Mouse (Mus musculus): ENCODE results near the gene Vtcn1. TPM values are rescaled to one million over a fixed set of nuclear protein-coding genes. Genes with fewer than 3 reads are reported as not detected.

Vtcn1 gene
- total RNA-seq, 4 experiments from 2014 or later: 0.23 to 0.48 (median 0.36) TPM; not detected in 1

DNA sequence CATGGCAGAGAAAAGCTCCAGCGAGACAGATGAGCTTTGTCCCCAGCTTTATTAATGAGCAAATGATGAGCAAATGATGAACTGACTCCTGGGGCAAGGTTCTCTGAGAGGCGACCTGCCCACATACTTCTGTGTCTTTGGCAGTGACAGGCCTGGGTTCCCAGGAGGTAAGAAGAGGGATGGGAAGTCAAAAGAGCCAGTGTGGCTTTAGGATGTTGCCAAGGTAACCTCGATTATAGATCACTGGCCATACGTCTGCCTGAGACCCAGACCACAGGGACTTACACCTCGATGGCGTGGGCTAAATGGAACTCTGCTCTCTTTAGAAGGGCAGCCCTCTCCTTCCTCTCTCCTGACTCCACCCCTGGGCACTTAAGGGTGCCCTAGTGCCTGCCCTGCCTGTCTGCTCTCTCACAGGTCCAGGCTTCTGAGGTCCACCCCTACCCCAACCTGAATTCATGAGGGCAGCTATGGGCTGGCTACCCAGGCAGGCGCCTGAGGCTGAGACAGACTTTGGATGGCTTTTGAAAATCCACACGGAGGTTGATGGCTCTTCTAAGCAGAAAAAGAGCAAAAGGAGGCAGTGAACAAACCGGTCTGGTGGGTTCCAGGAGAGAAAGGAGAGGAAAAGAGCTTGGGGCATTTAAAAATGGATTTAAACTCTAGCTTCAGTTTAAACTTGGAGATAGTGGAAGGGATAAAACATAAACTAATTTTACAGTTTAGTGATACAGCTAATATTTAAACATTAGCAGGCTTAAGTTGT is 31.0 kb downstream of the Vtcn1 start:
- DNase-seq (ENCODE audit: low spot score in 2 of 2): no peak

- DNase-seq (ENCODE audit: low spot score in 2 of 2): no peak
These were observed 31.9 kb downstream of the Vtcn1 start for GRCm38 (mm10) chr3:100857139-100857538.

- DNase-seq (ENCODE audit: low spot score in 2 of 2): no peak
These were observed 33.2 kb downstream of the Vtcn1 start for GRCm38 (mm10) chr3:100858334-100859002.

GRCm38 (mm10) chr3:100861307-100862303 is 36.3 kb downstream of the Vtcn1 start:
- no peak for DNase-seq (ENCODE audit: low spot score in 2 of 2)

GRCm38 (mm10) chr3:100866946-100867345 is 41.7 kb downstream of the Vtcn1 start:
- no peak for DNase-seq (ENCODE audit: low spot score in 2 of 2)

DNA sequence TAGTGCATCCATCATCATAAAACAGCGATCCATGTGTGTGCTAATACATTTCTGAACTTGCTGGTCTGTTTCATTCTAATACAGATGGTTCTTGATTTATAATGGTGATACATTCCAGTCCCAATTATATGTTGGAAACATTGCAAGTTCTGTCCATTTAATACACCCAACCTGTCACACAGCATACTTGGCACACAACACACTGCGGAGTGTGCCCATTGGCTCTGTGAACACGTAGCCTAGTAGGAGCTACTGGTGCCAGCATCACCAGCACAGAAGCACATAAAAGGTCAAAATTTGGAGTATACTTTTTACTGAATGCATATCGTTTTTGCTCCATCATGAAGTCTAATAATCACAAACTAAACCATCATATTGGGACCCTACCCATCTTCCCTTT is 51.8 kb downstream of the Vtcn1 start:
- no peak for DNase-seq (ENCODE audit: low spot score in 2 of 2)

GRCm38 (mm10) chr3:100881403-100881802 is 56.1 kb downstream of the Vtcn1 start:
- DNase-seq (ENCODE audit: low spot score in 2 of 2): no peak

- DNase-seq (ENCODE audit: low spot score in 2 of 2): no peak
These were observed 56.8 kb downstream of the Vtcn1 start for GRCm38 (mm10) chr3:100881843-100882634.

- no peak for DNase-seq (ENCODE audit: low spot score in 2 of 2)
These were observed 64.0 kb downstream of the Vtcn1 start for GRCm38 (mm10) chr3:100889234-100889633.

DNA sequence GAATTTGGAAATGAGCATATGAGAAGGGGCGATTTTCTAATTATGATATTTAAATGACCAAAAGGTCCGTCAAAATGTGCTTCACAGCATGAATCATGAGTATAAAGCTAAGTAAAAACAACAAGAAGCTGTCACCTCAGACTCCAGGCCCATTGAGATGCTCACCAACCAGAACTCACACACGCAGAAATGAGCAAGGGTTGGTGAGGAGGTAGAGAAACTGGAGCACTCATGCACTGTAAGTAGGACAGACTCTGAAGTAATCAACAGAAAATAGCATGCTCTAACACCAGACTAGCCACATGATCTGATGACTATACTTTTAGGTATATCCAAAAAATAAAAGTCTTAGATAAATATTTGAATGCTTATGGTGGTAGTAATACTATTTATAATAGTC is 65.1 kb downstream of the Vtcn1 start:
- DNase-seq (ENCODE audit: low spot score in 2 of 2): no peak

- no peak for DNase-seq (ENCODE audit: low spot score in 2 of 2)
These were observed 67.4 kb downstream of the Vtcn1 start for GRCm38 (mm10) chr3:100892383-100893335.

- DNase-seq (ENCODE audit: low spot score in 2 of 2): no peak
These were observed 70.2 kb downstream of the Vtcn1 start for GRCm38 (mm10) chr3:100895500-100895899.

GRCm38 (mm10) chr3:100906128-100906527 is 80.9 kb downstream of the Vtcn1 start:
- DNase-seq (ENCODE audit: low spot score in 2 of 2): no peak

GRCm38 (mm10) chr3:100906916-100907315 is 81.7 kb downstream of the Vtcn1 start:
- no peak for DNase-seq (ENCODE audit: low spot score in 2 of 2)

DNA sequence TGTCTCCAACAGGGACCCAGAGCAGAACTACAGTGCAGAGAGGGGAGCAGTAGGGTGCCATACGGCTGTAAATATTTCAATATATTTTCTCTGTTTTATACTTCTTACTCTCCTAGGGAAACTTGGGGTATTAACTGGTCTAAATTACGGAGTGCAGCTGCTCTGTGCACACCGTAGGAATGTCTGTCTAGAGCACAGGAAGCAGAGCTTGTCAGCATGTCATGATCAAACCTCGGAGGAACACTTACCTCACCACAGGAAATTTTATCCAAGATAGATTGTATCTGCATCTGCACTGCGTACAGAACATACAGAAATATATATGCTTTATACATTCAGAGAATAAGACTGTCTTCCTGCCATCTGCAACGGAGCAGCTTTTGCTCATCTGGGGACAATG is 83.3 kb downstream of the Vtcn1 start:
- DNase-seq (ENCODE audit: low spot score in 2 of 2): no peak

DNA sequence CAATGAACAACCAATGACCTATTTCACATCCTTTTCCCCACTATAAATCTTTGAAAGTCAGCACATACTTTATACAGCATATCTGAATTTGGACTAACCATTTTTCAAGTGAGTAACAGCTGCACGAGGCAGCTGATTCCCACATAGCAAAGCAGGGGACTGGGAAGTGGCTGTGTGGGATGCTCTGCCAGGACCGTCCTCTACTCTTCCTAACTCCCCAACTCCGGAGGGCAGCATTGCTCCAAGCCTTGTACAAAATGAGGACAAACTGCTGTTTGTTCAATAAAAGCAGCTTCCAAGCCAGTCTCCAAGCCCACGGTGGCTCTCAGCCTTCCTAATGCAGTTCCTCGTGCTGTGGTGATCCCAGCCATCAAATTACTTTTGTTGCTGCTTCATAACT is 85.4 kb downstream of the Vtcn1 start:
- no peak for DNase-seq (ENCODE audit: low spot score in 2 of 2)

GRCm38 (mm10) chr3:100911026-100911425 is 85.8 kb downstream of the Vtcn1 start:
- DNase-seq (ENCODE audit: low spot score in 2 of 2): no peak

DNA sequence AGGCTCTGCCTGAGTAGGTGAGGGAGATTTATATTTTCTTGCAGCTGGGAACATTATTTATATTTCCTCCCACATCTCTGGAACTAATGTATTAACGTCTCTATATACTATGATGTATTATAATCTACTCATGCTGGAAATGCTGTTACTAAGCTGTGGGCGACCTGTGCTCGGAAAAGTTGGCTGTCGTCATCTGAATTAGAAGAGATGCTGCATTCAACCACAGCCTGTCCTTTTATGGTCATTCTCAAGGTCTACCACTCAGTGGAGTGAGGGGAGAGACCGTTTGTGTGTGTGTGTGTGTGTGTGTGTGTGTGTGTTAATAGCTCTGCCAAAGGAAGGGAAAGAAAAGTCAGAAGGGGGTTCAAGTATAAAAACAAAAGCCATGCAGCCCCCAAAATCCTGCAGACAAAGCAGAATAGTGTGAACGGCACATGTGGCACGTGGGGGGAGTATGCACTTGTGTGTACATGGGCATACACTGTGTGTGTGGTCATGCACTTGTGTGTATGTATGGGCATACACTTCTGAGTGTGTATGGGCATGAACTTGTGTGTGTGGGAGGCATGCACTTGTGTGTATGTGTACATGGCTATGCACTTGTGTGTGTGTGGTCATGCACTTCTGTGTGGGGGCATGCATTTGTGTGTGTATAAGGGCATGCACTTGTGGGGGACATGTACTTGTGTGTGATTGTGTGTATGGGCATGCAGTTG is 86.4 kb downstream of the Vtcn1 start:
- DNase-seq (ENCODE audit: low spot score in 2 of 2): no peak

- DNase-seq (ENCODE audit: low spot score in 2 of 2): no peak
These were observed 91.6 kb downstream of the Vtcn1 start for GRCm38 (mm10) chr3:100916844-100917243.
